Mouse (Mus musculus) intestine, embryonic 14.5 days (tissue): ENCODE results near the gene Scyl2. TPM values are rescaled to one million over a fixed set of nuclear protein-coding genes. Genes with fewer than 3 reads are reported as not detected.
"Not testable (repeated sequence)": the region's sequence is repeated elsewhere in the genome, so short reads cannot be mapped to it uniquely, and the experiment has no call there.

Source experiments
- ATAC-seq: fragments of 200-750 bp; cut with Nextera tagmentation; replicated peaks from 2 replicates; pipeline ENCODE4 v1.8.0; 2017; ENCODE audit warnings: low read depth, moderate number of reproducible peaks, moderate TSS enrichment, moderate library complexity; ENCODE audit not compliant: low FRiP score, low TSS enrichment
- DNase-seq: peaks from one replicate; pipeline ENCODE4 v3.0.0-alpha.2; 2018; ENCODE audit warnings: low spot score
- H3K27ac ChIP-seq: fragments of 300-500 bp; sonication (generic); 2 replicates; pipeline ENCODE4 v1.5.1; 2014; ENCODE audit warnings: low read depth, mild to moderate bottlenecking, control low read depth
- H3K27me3 ChIP-seq: fragments of 300-500 bp; sonication (generic); replicated peaks from 2 replicates; pipeline ENCODE4 v1.6.1; 2014; ENCODE audit warnings: low read length, control low read depth; ENCODE audit not compliant: control insufficient read depth, insufficient read depth
- H3K36me3 ChIP-seq: fragments of 300-500 bp; sonication (generic); 2 replicates; pipeline ENCODE4 v1.6.1; 2014; ENCODE audit warnings: low read length, control low read depth; ENCODE audit not compliant: control insufficient read depth, insufficient read depth
- H3K4me1 ChIP-seq: fragments of 300-500 bp; sonication (generic); replicated peaks from 2 replicates; pipeline ENCODE4 v1.6.1; 2014; ENCODE audit warnings: low read length, control low read depth, mixed read lengths; ENCODE audit not compliant: control insufficient read depth, insufficient read depth
- H3K4me2 ChIP-seq: fragments of 300-500 bp; sonication (generic); 2 replicates; pipeline ENCODE4 v1.6.1; 2014; ENCODE audit warnings: low read length
- H3K4me3 ChIP-seq: fragments of 300-500 bp; sonication (generic); 2 replicates; pipeline ENCODE4 v1.5.1; 2014; ENCODE audit warnings: low read depth, low read length, control low read depth, mixed read lengths
- H3K9ac ChIP-seq: fragments of 300-500 bp; sonication (generic); 2 replicates; pipeline ENCODE4 v1.6.1; 2014; ENCODE audit warnings: mild to moderate bottlenecking, low read length
- H3K9me3 ChIP-seq: fragments of 300-500 bp; sonication (generic); 2 replicates; pipeline ENCODE4 v1.6.1; 2016; ENCODE audit warnings: low read length, control low read depth; ENCODE audit not compliant: control insufficient read depth
- WGBS: fragments of 180-500 bp; shearing (Covaris S2); extraction: QIAGEN DNeasy Blood & Tissue Kit; methylation state at CpG from one replicate; pipeline ENCODE4 v1.1.7; 2014; 5-methylcytosine and 5-hydroxymethylcytosine counted together
- polyA plus RNA-seq: library from polyadenylated mRNA; unstranded; fragments of >200 nt; fragmentation: Nextera tagmentation; extraction: Ambion mirVana; gene quantifications from 2 replicates; pipeline ENCODE4 v1.2.1, GENCODE M21; 2014

Scyl2 gene
- polyA plus RNA-seq, 1 experiment from 2014 or later: 14.3 TPM

- H3K9me3 ChIP-seq: no peaks in the 10 kb centered on the region
- H3K4me1 ChIP-seq: peaks cover 6% of the 10 kb centered on the region
- H3K9ac ChIP-seq: peak overlapping the region; percentile 86
- peak overlapping the region; percentile 80 for H3K4me2 ChIP-seq
- H3K27me3 ChIP-seq: no peaks in the 10 kb centered on the region
- H3K27ac ChIP-seq: peak overlapping the region; percentile 59
- H3K4me3 ChIP-seq: peak overlapping the region; percentile 90
- ATAC-seq (peak; percentile 85), DNase-seq (no peak)
- 1% methylated on average over 47 of the region's 51 CpGs for WGBS
- no peaks in the 10 kb centered on the region for H3K36me3 ChIP-seq
Measured at GRCm38 (mm10) chr10:89685391-89686138, 520 bp downstream of the Scyl2 start.

- Histone ChIP-seq H3K4me3 (no peak overlapping the region), H3K9me3 (no peaks in the 10 kb centered on the region), H3K27ac (no peak overlapping the region), H3K9ac (no peak overlapping the region), H3K36me3 (0 out of 2 replicates have a peak, but pooled peaks cover 3% of the 10 kb centered on the region), H3K4me1 (peaks cover 6% of the 10 kb centered on the region), H3K27me3 (no peaks in the 10 kb centered on the region), H3K4me2 (no peak overlapping the region)
- DNase-seq (no peak), ATAC-seq (no peak)
- 76% methylated on average over 10 of the region's 10 CpGs for WGBS
Measured at GRCm38 (mm10) chr10:89682961-89683360, 3.1 kb downstream of the Scyl2 start.

GRCm38 (mm10) chr10:89682157-89682556 lies 3.9 kb downstream of the Scyl2 start:
- Histone ChIP-seq H3K4me3 (no peak overlapping the region), H3K36me3 (0 out of 2 replicates have a peak, but pooled peaks cover 3% of the 10 kb centered on the region), H3K27ac (no peak overlapping the region), H3K9me3 (no peaks in the 10 kb centered on the region), H3K27me3 (no peaks in the 10 kb centered on the region), H3K4me1 (peaks cover 6% of the 10 kb centered on the region), H3K4me2 (no peak overlapping the region), H3K9ac (no peak overlapping the region)
- 88% methylated on average over 1 of the region's 1 CpGs for WGBS
- ATAC-seq (no peak), DNase-seq (no peak)

- H3K4me3 ChIP-seq: no peak overlapping the region
- H3K4me2 ChIP-seq: no peak overlapping the region
- H3K36me3 ChIP-seq: 0 out of 2 replicates have a peak, but pooled peaks cover 3% of the 10 kb centered on the region
- ATAC-seq (no peak), DNase-seq (no peak)
- H3K27ac ChIP-seq: no peak overlapping the region
- H3K4me1 ChIP-seq: peaks cover 6% of the 10 kb centered on the region
- no peaks in the 10 kb centered on the region for H3K27me3 ChIP-seq
- 87% methylated on average over 4 of the region's 4 CpGs for WGBS
- H3K9ac ChIP-seq: no peak overlapping the region
- no peaks in the 10 kb centered on the region for H3K9me3 ChIP-seq
Measured at GRCm38 (mm10) chr10:89681706-89682105, 4.4 kb downstream of the Scyl2 start.

GRCm38 (mm10) chr10:89680517-89680916 lies 5.6 kb downstream of the Scyl2 start:
- no peak for DNase-seq
- Histone ChIP-seq H3K36me3 (0 out of 2 replicates have a peak, but pooled peaks cover 3% of the 10 kb centered on the region), H3K27me3 (no peaks in the 10 kb centered on the region), H3K4me2 (no peak overlapping the region), H3K4me3 (no peak overlapping the region), H3K9me3 (no peaks in the 10 kb centered on the region), H3K4me1 (peaks cover 6% of the 10 kb centered on the region), H3K9ac (no peak overlapping the region), H3K27ac (no peak overlapping the region)
- no peak for ATAC-seq
- 86% methylated on average over 3 of the region's 3 CpGs for WGBS

- no peaks in the 10 kb centered on the region for H3K4me1 ChIP-seq
- 0 out of 2 replicates have a peak, but pooled peaks cover 3% of the 10 kb centered on the region for H3K36me3 ChIP-seq
- no peak overlapping the region for H3K4me3 ChIP-seq
- no peak overlapping the region for H3K4me2 ChIP-seq
- no peak overlapping the region for H3K9ac ChIP-seq
- H3K27ac ChIP-seq: no peak overlapping the region
- no peaks in the 10 kb centered on the region for H3K27me3 ChIP-seq
- DNase-seq (no peak), ATAC-seq (no peak)
- 95% methylated on average over 1 of the region's 1 CpGs for WGBS
- H3K9me3 ChIP-seq: no peaks in the 10 kb centered on the region
Measured at GRCm38 (mm10) chr10:89679448-89679847, 6.6 kb downstream of the Scyl2 start.

GRCm38 (mm10) chr10:89678054-89678453 lies 8.0 kb downstream of the Scyl2 start:
- Histone ChIP-seq H3K4me3 (no peak overlapping the region), H3K27me3 (no peaks in the 10 kb centered on the region), H3K9ac (no peak overlapping the region), H3K36me3 (0 out of 2 replicates have a peak, but pooled peaks cover 3% of the 10 kb centered on the region), H3K4me1 (no peaks in the 10 kb centered on the region), H3K4me2 (no peak overlapping the region), H3K27ac (no peak overlapping the region), H3K9me3 (no peaks in the 10 kb centered on the region)
- WGBS: 95% methylated on average over 4 of the region's 4 CpGs
- DNase-seq: no peak
- ATAC-seq: no peak

- DNase-seq (no peak), ATAC-seq (no peak)
- H3K27ac ChIP-seq: no peak overlapping the region
- H3K9ac ChIP-seq: no peak overlapping the region
- 77% methylated on average over 4 of the region's 4 CpGs for whole genome bisulfite sequencing
- H3K27me3 ChIP-seq: no peaks in the 10 kb centered on the region
- H3K4me3 ChIP-seq: no peak overlapping the region
- no peak overlapping the region for H3K4me2 ChIP-seq
- no peaks in the 10 kb centered on the region for H3K4me1 ChIP-seq
- no peaks in the 10 kb centered on the region for H3K9me3 ChIP-seq
- H3K36me3 ChIP-seq: 0 out of 2 replicates have a peak, but pooled peaks cover 3% of the 10 kb centered on the region
Measured at GRCm38 (mm10) chr10:89676609-89677008, 9.5 kb downstream of the Scyl2 start.

GRCm38 (mm10) chr10:89670371-89670770 lies 15.7 kb downstream of the Scyl2 start:
- not testable (repeated sequence) for H3K27ac ChIP-seq, H3K36me3 ChIP-seq, H3K4me2 ChIP-seq, H3K4me1 ChIP-seq, H3K9ac ChIP-seq, ATAC-seq, H3K27me3 ChIP-seq, H3K9me3 ChIP-seq, DNase-seq, H3K4me3 ChIP-seq
- 93% methylated on average over 5 of the region's 5 CpGs for WGBS
